Mouse (Mus musculus) liver, embryonic 14.5 days (tissue): ENCODE data around the gene Inhbe. TPM values are rescaled to one million over a fixed set of nuclear protein-coding genes. Genes with fewer than 3 reads are reported as not detected.
A peak's percentile ranks its signal among the peaks of the same experiment; 100 is the strongest.

Experiments used
- ATAC-seq: fragments of 200-750 bp; cut with Nextera tagmentation; 2 replicates; pipeline ENCODE4 v1.8.0; 2017; ENCODE audit warnings: moderate number of reproducible peaks, mild to moderate bottlenecking, moderate library complexity; ENCODE audit not compliant: insufficient read depth
- DNase-seq, 3 experiments: peaks; one replicate each; pipeline ENCODE4 v3.0.0-alpha.2; 2012 to 2013; ENCODE audit warnings: low read depth in 3 of 3, low spot score in 3 of 3
- H3K27ac ChIP-seq: fragments of 300-500 bp; sonication (generic); 2 replicates; pipeline ENCODE4 v1.5.1; 2014; ENCODE audit warnings: moderate library complexity, mild to moderate bottlenecking, control low read depth, inconsistent platforms
- H3K27me3 ChIP-seq: fragments of 300-500 bp; sonication (generic); 2 replicates; pipeline ENCODE4 v1.6.1; 2014; ENCODE audit warnings: mild to moderate bottlenecking, low read length, moderate library complexity; ENCODE audit not compliant: control insufficient read depth, insufficient read depth
- H3K36me3 ChIP-seq: fragments of 300-500 bp; sonication (generic); replicated peaks from 2 replicates; pipeline ENCODE4 v1.6.1; 2014; ENCODE audit warnings: low read depth; ENCODE audit not compliant: control insufficient read depth, insufficient read depth
- H3K4me1 ChIP-seq, 2 experiments: fragments of 200-500 bp in 1 of 2; fragments of 300-500 bp in 1 of 2; sonication (generic) in 1 of 2; replicated peaks; 2 replicates each; pipeline ENCODE4 v1.6.1; 2012 to 2014; ENCODE audit warnings: antibody characterized with exemption in 1 of 2, inconsistent platforms in 1 of 2, low read length in 1 of 2; ENCODE audit not compliant: control insufficient read depth in 2 of 2, insufficient read depth in 2 of 2
- H3K4me2 ChIP-seq: fragments of 300-500 bp; sonication (generic); 2 replicates; pipeline ENCODE4 v1.6.1; 2014; ENCODE audit warnings: low read depth, mild to moderate bottlenecking, control low read depth, moderate library complexity
- H3K4me3 ChIP-seq, 2 experiments: fragments of 200-500 bp in 1 of 2; fragments of 300-500 bp in 1 of 2; sonication (generic) in 1 of 2; 2 replicates each; pipeline ENCODE4 v1.5.1; 2012 to 2014; ENCODE audit warnings: low read depth in 2 of 2, low read length in 2 of 2, mild to moderate bottlenecking in 2 of 2, control low read depth in 1 of 2, inconsistent platforms in 1 of 2, moderate library complexity in 1 of 2; ENCODE audit not compliant: insufficient read depth in 1 of 2
- H3K9ac ChIP-seq: fragments of 300-500 bp; sonication (generic); replicated peaks from 2 replicates; pipeline ENCODE4 v1.6.1; 2014; ENCODE audit warnings: mild to moderate bottlenecking, control low read depth, moderate library complexity
- H3K9me3 ChIP-seq: fragments of 300-500 bp; sonication (generic); 2 replicates; pipeline ENCODE4 v1.6.1; 2016; ENCODE audit warnings: low read length, mixed read lengths; ENCODE audit not compliant: control insufficient read depth
- CTCF ChIP-seq: IDR thresholded peaks from 2 replicates; pipeline ENCODE4 v1.5.1; 2016; ENCODE audit warnings: antibody characterized with exemption, low read depth, control low read depth
- EP300 ChIP-seq: IDR thresholded peaks from 2 replicates; pipeline ENCODE4 v1.6.1; 2016; ENCODE audit warnings: antibody characterized with exemption, low read depth
- WGBS: fragments of 180-500 bp; shearing (Covaris S2); extraction: QIAGEN DNeasy Blood & Tissue Kit; methylation state at CpG from one replicate; pipeline ENCODE4 v1.1.7; 2014; ENCODE audit not compliant: insufficient replicate concordance; 5-methylcytosine and 5-hydroxymethylcytosine counted together
- polyA plus RNA-seq, 2 experiments: library from polyadenylated mRNA; depleted of rRNA in 1 of 2; stranded (reverse) in 1 of 2; unstranded in 1 of 2; fragments of >200 nt; fragmentation: Nextera tagmentation in 1 of 2; extraction: Ambion mirVana in 1 of 2; gene quantifications; 2 replicates each; pipeline versions ENCODE4 v1.2.1 to v1.2.3; 2012 to 2014

The Inhbe gene
- polyA plus RNA-seq, 2 experiments: 0.38 to 0.59 TPM

DNA sequence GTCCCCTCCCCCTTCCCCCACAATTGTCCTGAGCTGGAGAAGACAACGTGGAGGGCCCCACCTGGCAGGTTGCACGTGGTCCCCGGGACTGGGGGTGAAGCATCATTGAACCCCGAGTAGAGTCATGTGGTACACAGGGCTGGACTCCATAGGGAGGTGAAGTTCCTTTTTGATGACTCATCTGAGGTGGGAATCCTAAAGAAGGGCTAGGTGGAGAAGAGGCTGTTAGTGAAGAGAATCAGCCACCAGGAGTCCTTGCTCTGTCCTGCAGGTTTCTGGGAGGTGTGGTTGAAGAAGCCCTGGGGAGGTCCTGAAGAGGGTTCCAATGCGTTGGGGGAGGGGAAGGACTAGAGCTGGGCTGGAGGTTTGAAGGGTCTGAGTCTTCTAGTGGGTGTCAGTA is 17.3 kb downstream of the Inhbe start:
- WGBS: 41% methylated on average over 5 of the region's 5 CpGs
- Histone ChIP-seq H3K27me3 (peaks cover 31% of the 10 kb centered on the region), H3K4me2 (no peak overlapping the region), H3K27ac (no peak overlapping the region), H3K4me1 (peaks cover 0 to under 1% of the 10 kb centered on the region in 2 experiments; a peak in 2 of 4 replicates), H3K9ac (no peak overlapping the region), H3K9me3 (no peaks in the 10 kb centered on the region), H3K36me3 (no peaks in the 10 kb centered on the region), H3K4me3 (no peak overlapping the region)
- no peak for TF ChIP-seq CTCF
- no peak for TF ChIP-seq EP300
- ATAC-seq: no peak
- no peak for DNase-seq

DNA sequence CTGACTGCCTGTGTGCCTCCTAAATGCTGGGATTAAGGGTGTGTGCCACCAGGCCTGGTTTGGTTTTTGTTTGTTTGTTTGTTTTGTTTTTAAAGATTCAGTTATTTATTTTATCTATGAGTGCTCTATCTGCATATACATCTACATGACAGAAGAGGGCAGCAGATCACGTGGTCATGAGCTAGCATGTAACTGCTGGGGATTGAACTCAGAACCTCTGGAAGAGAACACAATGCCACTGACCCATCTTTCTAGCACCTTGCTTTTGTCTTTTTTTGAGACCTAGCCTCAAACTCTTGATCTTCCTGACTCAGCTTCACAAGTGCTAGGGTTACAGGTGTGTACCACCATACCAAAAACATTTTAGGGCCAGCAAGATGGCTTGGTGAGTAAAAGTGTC is 18.9 kb downstream of the Inhbe start:
- H3K9ac ChIP-seq: no peak overlapping the region
- no peaks in the 10 kb centered on the region for H3K9me3 ChIP-seq
- H3K4me3 ChIP-seq: no peak overlapping the region
- no peak for DNase-seq
- H3K27me3 ChIP-seq: peaks cover 15% of the 10 kb centered on the region
- H3K36me3 ChIP-seq: no peaks in the 10 kb centered on the region
- ATAC-seq: no peak
- TF ChIP-seq CTCF (no peak), EP300 (no peak)
- no peak overlapping the region for H3K27ac ChIP-seq
- no peaks in the 10 kb centered on the region; a peak in 1 of 4 replicates for H3K4me1 ChIP-seq
- 35% methylated on average over 1 of the region's 1 CpGs for whole genome bisulfite sequencing
- H3K4me2 ChIP-seq: no peak overlapping the region

DNA sequence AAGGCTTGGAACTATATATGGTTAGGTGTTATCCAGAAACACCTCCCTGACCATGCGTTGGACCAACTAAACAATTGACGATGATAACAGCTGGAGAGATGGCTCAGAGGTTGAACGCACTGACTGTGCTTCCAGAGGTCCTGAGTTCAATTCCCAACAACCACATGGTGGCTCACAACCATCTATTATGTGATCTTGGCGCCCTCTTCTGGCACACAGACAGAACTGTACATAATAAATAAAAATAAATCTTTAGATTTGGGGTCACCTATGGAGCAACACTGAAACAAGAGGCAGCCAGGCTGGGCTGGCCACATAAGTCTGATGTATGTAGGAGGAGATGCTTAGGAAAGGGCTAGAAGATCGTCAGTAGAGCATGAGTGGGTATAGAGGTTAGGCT is 21.1 kb downstream of the Inhbe start:
- H3K36me3 ChIP-seq: no peaks in the 10 kb centered on the region
- ATAC-seq (no peak), DNase-seq (no peak)
- H3K4me1 ChIP-seq: no peaks in the 10 kb centered on the region
- no peak overlapping the region for H3K4me2 ChIP-seq
- no peaks in the 10 kb centered on the region for H3K9me3 ChIP-seq
- 34% methylated on average over 5 of the region's 5 CpGs for WGBS
- no peak overlapping the region for H3K27ac ChIP-seq
- no peak for TF ChIP-seq EP300
- TF ChIP-seq CTCF: peak; percentile 71
- H3K27me3 ChIP-seq: no peaks in the 10 kb centered on the region; the same call in 1 of the 2 replicates
- no peak overlapping the region for H3K9ac ChIP-seq
- no peak overlapping the region for H3K4me3 ChIP-seq

DNA sequence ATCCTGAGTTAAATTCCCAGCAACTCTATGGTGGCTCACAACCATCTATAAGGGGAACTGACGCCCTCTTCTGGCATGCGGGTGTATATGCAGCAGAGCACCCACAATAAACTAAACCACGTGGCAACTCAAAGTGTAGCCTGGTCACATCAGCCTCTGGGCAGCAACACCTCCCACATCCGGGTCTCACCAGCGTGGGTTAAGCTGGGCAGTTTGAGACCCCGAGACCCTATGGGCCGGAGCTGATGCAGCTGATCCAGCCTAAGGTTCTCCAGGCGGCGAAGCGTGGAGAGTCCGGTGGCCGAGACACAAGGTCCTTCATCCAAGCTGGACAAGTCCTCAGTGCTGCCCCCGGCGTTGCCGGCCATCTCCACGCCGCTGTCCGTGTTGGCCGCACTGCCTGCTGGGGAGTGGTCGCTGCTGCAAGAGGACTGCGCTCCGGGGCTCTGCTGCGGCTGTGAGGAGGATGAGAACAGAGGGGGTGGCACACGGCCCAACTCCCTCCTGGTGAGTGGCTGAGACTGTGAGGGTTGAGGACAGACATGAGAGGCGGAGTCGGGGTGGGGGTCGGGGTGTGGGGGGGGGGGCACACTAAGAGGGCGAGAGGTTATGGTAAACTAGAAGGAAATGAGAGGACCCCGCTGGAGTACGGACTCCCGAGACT is 21.9 kb downstream of the Inhbe start:
- WGBS: 34% methylated on average over 31 of the region's 31 CpGs
- H3K27ac ChIP-seq: no peak overlapping the region
- no peaks in the 10 kb centered on the region; the same call in 1 of the 2 replicates for H3K27me3 ChIP-seq
- no peaks in the 10 kb centered on the region for H3K36me3 ChIP-seq
- H3K4me2 ChIP-seq: peak overlapping the region; percentile 28
- no peak for DNase-seq
- no peaks in the 10 kb centered on the region for H3K9me3 ChIP-seq
- no peaks in the 10 kb centered on the region for H3K4me1 ChIP-seq
- TF ChIP-seq CTCF (peak; percentile 56), EP300 (no peak)
- ATAC-seq: peak; percentile 9; the same call in 1 of the 2 replicates
- no peak overlapping the region; a peak in 1 of 4 replicates for H3K4me3 ChIP-seq
- H3K9ac ChIP-seq: no peak overlapping the region

DNA sequence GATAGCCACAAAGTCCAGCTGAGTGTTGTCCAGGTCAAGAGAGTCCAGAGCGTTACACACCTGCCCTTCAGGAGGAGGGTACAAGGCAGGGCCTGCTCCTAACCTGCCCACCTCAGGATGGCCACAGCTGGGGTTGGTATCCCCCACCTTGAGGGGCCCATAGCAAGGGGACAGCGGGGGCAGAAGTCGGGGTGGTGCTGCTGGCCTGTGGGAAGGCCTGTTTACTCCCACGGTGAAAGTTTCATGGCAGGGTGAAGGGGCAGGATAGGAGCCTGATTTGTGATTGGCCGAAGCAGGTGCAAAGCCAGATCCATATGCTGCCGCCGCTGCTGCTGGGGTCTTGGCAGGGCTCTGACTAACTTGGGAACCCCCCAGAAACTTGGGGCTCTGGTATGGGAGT is 24.0 kb downstream of the Inhbe start:
- Histone ChIP-seq H3K9ac (no peak overlapping the region), H3K4me2 (no peak overlapping the region), H3K4me3 (no peak overlapping the region), H3K27me3 (peaks cover 11% of the 10 kb centered on the region; the same call in 1 of the 2 replicates), H3K4me1 (peaks cover 8 to 9% of the 10 kb centered on the region in 2 experiments), H3K9me3 (no peaks in the 10 kb centered on the region), H3K36me3 (no peaks in the 10 kb centered on the region), H3K27ac (no peak overlapping the region)
- TF ChIP-seq EP300 (no peak), CTCF (no peak)
- ATAC-seq (no peak), DNase-seq (no peak)
- 64% methylated on average over 7 of the region's 7 CpGs for WGBS
